Mouse (Mus musculus): ENCODE measurements around the gene Gm37240.

The Gm37240 gene

GRCm38 (mm10) chr3:84740050-84740596, 1147.2 kb downstream of the Gm37240 start:
- DNase-seq (ENCODE audit: extremely low spot score, low read depth, low spot score): no peak

- DNase-seq (ENCODE audit: extremely low spot score, low read depth, low spot score): no peak
Measured at GRCm38 (mm10) chr3:84737137-84737536, 1150.2 kb downstream of the Gm37240 start.

DNA sequence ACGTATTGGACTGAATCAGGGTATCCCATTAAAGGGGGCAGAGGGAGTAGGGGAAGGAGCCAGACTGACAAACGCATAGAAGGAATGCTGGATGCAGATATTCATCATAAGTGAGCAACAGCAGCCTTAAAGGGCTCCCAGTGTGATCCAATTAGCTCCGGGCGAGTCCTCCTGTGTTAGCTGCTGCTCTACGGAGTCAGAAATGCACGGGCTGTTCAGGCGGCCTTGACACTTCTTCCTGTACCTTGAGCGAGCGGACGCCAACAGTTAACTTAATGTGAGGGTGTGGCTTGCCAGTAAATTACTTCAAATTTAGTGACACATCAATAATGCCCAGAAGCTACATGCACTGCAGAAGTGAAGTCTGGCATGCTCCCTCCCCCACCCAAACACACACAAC, 1151.6 kb downstream of the Gm37240 start:
- no peak for DNase-seq (ENCODE audit: extremely low spot score, low read depth, low spot score)

- no peak for DNase-seq (ENCODE audit: extremely low spot score, low read depth, low spot score)
Measured at GRCm38 (mm10) chr3:84732516-84732915, 1154.8 kb downstream of the Gm37240 start.

GRCm38 (mm10) chr3:84732016-84732502, 1155.3 kb downstream of the Gm37240 start:
- DNase-seq (ENCODE audit: extremely low spot score, low read depth, low spot score): no peak

DNA sequence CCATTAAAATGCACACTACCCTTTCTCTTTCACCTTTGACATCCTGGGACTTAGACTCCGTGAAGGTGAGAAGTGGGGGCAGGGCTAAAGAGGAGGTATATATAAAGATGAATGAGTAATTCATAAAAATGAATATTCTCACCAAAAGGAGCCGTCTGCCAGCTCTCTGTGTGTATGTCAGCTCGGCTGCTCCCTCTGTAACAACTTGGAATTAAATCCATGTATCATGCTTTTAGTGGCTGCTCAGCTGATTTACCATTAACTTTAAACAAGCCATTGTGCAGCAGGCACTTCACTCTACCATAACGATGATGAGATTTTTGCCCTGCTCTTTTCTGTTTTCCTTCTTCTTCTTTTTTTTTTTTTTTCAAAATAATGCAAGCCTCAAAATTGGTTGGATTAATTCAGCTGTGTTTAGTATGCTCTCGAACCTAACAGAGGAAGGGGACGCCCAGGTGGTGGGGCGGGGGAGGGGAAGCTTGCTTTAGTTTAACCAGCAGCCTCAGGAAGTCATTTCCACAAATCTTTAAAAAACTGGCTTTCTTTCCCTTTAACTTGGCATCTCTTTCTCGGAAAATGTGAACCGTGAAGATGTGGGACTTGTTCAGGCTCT, 1155.8 kb downstream of the Gm37240 start:
- DNase-seq (ENCODE audit: extremely low spot score, low read depth, low spot score): no peak

DNA sequence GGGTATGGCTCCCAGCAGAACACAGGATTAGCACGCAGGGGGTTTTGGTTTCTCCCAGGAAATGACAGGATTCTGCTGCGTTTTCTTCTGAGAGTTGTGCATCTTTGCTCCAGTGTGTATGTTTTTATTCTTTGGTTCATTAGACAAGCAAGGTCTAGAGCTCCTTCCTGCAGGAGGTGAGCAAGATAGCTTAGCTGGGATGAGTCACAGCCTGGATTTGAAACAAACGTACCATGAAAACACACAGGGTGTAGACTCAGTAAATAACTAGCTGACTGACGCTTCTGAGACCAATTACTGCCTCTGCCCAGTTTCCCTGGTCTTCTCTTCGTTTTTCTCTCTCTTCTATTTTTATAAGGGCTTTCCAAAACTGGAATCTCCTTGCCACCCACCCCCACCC, 1156.3 kb downstream of the Gm37240 start:
- no peak for DNase-seq (ENCODE audit: extremely low spot score, low read depth, low spot score)

- DNase-seq (ENCODE audit: extremely low spot score, low read depth, low spot score): no peak
Measured at GRCm38 (mm10) chr3:84729806-84730205, 1157.5 kb downstream of the Gm37240 start.

DNA sequence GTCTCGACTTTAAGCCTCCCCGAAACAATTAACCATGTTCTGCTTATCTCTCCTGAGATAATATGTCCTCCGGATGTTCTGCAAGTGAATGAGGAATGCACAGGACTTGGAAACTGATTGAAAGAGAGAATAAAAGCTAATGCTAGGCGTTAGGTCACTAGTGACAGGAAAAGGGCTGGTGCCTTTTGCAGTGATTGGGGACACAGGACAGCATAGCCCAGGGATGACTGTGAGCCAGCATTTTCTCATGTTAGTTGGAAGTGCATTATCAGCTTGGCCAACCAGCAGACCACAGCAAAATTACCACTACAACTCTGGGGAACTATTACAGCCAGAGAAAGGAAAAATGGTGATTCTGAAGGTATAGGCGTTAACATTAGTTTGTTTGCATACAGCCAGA, 1163.3 kb downstream of the Gm37240 start:
- DNase-seq (ENCODE audit: extremely low spot score, low read depth, low spot score): no peak

- no peak for DNase-seq (ENCODE audit: extremely low spot score, low read depth, low spot score)
Measured at GRCm38 (mm10) chr3:84722680-84723079, 1164.6 kb downstream of the Gm37240 start.

- no peak for DNase-seq (ENCODE audit: extremely low spot score, low read depth, low spot score)
Measured at GRCm38 (mm10) chr3:84715073-84715768, 1172.1 kb downstream of the Gm37240 start.

DNA sequence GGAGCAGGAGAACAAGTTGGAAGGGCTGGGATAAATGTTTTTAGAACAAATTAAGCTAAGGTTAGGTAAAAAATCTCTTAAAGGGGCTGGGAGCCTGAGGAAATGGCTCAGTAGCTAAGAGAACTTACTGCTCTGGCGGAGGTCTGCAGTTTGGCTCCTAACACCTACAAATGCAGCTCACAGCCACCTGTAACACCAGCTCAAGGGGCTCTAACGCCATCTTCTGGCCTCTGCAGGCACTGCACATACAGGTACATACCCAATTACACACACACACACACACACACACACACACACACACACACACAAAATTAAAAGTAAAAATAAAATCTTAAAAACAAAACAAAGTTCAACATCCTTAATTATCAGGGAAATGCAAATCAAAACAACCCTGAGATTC, 1174.4 kb downstream of the Gm37240 start:
- no peak for DNase-seq (ENCODE audit: extremely low spot score, low read depth, low spot score)

DNA sequence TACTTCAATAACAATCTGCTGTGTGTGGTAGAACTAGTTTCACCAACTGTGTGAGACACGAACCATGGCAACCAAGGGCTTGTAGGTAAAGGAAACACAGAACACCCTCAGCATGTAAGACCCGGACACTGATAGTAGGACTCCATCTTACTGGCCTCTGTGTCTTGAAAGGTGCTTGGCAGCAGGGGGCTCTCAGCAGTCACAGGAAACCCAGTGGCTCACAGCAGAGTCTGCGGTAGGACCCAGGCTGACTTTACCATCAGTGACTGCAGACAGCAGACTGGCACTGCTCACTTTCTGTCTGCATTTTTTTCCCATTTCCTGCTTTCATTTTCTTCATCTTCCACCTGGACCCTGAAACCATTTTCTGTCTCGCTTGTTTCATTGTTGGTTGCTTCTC, 1176.6 kb downstream of the Gm37240 start:
- DNase-seq (ENCODE audit: extremely low spot score, low read depth, low spot score): no peak

- no peak for DNase-seq (ENCODE audit: extremely low spot score, low read depth, low spot score)
Measured at GRCm38 (mm10) chr3:84709967-84710366, 1177.4 kb downstream of the Gm37240 start.

- no peak for DNase-seq (ENCODE audit: extremely low spot score, low read depth, low spot score)
Measured at GRCm38 (mm10) chr3:84709100-84709499, 1178.2 kb downstream of the Gm37240 start.

DNA sequence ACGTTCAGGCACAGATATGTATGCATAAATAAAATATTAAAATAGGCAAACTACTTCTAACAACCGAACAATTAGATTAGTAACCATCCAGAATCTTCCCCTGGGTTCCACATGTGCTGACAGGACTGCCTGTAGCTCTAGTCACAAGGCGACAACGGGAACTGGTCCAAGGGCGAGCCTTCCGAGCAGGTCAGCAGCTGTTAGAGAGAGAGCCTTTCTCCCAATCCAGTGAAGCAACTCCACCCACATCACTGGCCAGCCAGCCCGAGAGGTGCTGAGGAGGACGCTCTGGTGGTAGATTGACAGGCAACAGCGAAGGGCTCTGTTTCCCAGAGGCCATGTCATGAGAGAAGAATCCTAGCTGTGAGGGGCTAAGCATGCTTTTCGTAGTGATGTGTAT, 1178.8 kb downstream of the Gm37240 start:
- DNase-seq (ENCODE audit: extremely low spot score, low read depth, low spot score): no peak

DNA sequence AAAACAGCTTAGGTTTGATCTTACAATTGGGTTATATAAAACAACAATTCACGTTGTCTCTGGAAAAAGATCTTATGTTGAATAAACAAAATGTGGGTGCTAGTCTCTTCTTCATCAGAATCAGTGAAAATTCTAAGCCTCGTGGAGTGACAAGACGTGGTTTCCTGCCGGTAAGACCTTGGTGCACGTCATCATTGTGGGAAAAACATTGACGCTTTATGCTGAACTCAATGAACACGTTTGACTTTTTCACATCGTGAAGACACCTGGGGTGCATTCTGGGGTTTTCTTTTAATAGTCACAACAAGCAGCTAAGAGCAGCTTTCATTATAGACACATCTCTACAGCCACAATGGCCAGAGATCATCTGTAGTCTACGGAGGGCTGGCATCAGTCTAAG, 1182.1 kb downstream of the Gm37240 start:
- no peak for DNase-seq (ENCODE audit: extremely low spot score, low read depth, low spot score)

DNA sequence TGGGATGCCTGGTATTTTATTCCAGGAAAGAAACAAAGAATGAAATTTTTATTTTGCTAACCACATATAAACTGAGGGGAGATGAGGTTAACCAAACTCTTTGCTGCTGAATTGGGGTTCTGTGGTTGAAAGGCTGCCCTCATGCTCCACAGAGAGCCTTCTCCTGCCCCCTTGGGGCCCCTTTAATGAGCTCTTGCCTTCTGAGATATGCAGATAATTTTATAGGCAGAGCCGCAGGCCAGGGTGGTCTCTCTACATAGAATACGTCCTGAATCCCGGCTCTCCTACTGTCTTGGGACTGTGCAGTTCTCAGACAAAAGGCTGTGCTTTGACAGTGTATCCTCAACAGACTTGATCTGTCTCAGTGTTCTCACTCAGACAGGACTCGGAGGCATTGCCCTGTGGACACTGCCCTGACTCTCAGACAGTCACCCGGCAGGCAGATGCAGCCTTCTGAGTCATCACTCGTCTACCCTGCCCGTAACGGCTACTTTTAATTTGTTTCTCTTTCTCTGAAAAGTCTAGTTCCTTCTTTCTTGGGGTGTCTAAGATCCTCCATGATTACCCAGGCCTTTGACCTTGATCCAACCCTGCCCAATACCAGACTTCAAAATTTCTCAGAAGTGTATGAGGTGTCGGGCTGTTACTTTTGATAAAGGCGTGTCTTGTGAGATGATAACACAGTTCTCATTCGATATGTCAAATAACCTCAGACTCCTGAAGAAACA, 1184.1 kb downstream of the Gm37240 start:
- DNase-seq (ENCODE audit: extremely low spot score, low read depth, low spot score): no peak

DNA sequence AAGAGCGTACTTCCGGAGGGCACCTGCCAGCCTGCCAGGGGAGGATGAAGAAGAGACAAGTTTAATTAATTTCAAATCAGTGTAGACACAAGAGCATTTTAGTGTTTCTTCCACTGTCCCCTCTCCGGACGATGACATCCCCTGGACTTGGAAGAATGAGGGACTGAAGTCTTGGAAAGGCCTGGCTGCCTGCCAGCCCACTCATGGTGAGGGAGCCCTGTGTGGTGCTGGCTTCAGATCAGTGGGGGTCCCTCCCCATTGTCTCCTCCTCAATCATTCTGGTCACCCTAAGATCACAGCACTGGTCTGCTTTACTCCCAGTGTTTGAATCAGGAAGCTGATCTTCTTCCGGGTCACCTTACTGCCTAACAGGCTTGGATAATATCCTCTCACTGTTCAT, 1185.4 kb downstream of the Gm37240 start:
- no peak for DNase-seq (ENCODE audit: extremely low spot score, low read depth, low spot score)

DNA sequence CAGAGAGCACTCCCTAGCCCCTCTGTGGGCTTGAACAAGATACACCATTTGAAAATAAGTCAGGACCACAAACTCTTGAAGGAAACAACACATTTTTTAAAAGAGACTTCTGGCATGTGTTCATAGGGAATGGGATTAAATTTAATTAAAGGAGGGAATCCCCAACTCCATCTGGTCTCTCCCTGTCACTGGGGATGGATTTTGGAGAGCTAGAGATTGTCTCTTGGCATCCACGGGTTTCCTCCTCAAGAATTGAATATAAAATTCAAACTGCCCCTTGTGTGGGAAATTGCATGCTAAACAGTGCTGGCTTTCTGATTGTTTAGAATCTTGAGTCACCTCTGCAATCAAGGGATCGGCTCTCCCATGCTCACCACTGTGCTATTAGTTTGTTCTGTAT, 1185.8 kb downstream of the Gm37240 start:
- no peak for DNase-seq (ENCODE audit: extremely low spot score, low read depth, low spot score)

- DNase-seq (ENCODE audit: extremely low spot score, low read depth, low spot score): no peak
Measured at GRCm38 (mm10) chr3:84696428-84696917, 1190.8 kb downstream of the Gm37240 start.
